Mouse (Mus musculus): ENCODE results near the gene Scap. TPM values are rescaled to one million over a fixed set of nuclear protein-coding genes. Genes with fewer than 3 reads are reported as not detected.

Scap gene
- polyA plus RNA-seq, 1 experiment from 2014 or later = 43.5 TPM

DNA sequence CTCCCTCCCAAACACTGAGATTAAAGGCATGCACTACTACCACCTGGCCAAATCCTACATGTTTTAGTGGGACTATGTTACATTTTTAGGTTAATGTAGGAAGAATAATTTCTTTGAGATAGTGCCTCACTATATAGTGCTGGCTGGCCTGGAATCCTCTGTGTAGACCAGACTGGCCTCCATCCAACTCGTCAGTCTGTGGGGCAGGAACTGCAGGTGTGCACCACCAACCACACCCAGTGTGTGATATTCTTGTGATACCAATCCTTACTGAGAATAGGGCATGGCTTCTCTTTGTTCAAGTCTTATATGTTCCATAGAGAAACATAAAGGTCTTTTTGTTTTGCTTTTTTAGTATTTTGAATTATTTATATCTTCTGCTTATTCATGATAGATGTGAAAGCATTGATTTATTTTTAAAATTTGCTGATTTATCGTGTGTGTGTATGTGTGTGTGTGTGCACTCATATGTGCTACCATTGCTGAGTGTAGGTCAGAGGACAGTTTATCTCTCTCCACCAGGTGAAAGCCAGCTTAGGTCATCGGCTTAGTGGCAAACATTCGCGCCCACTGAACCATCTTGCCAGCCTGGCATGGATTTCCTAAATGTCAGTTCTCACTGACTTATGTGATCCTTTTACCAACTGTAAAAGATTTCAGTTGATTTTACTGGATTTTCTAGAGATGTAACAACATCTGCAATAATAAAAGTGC lies 7.1 kb downstream of the Scap start:
- no peak for ATAC-seq (ENCODE audit: low FRiP score, low read depth)
- no peak overlapping the region for H3K4me3 ChIP-seq
- H3K9ac ChIP-seq = no peak overlapping the region
- no peak overlapping the region for H3K4me2 ChIP-seq (replicated peaks)
- no peaks in the 10 kb centered on the region for H3K27me3 ChIP-seq (replicated peaks)
- no peaks in the 10 kb centered on the region for H3K4me1 ChIP-seq
- no peak overlapping the region for H3K27ac ChIP-seq
- H3K36me3 ChIP-seq = no peaks in the 10 kb centered on the region
- 89% methylated on average over 5 of the region's 5 CpGs for WGBS
- H3K9me3 ChIP-seq = no peaks in the 10 kb centered on the region

DNA sequence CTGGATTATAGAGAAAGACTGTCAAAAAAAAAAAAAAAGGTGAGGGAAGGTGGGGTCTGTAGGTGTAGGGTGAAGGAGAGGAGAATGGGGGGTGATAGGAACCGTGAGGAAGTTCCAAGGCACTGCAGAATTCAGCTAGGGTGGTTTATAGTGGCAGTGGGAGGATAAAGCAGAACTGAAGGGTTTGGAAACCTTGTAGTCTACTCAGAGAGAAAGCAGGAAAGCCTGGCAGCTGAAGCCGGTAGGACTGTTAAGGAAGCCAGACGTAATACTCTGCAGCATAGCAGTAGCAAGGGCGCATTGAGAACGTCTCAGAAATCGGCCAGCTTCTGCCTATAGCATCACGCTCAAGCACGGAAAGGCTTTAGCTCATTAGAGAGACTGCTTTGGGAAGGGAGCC lies 8.9 kb downstream of the Scap start:
- Histone ChIP-seq H3K9me3 (no peaks in the 10 kb centered on the region), H3K27ac (no peak overlapping the region), H3K4me2 (replicated peaks) (no peak overlapping the region), H3K36me3 (no peaks in the 10 kb centered on the region), H3K9ac (no peak overlapping the region), H3K4me1 (no peaks in the 10 kb centered on the region), H3K27me3 (replicated peaks) (no peaks in the 10 kb centered on the region), H3K4me3 (no peak overlapping the region)
- no peak for ATAC-seq (ENCODE audit: low FRiP score, low read depth)
- WGBS = 83% methylated on average over 8 of the region's 8 CpGs

DNA sequence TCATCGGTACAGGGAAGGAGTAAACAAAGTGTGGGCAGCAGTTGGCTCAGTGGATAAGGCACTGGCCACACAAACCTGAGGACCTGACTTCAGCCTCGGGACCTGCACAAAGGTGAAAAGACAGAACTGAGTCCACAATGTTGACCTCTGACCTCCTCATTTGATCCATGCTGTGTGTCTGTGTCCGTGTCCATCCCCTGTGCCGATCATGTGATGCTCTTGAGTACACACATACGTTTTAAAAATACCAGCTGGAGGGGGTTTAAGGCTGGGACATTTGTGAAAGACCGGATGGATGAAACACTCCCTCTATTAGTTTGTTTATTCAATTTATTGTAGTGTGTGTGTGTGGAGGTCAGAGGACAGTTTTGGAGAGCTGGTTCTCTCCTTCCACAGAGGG lies 10.7 kb downstream of the Scap start:
- no peak overlapping the region for H3K27ac ChIP-seq
- H3K36me3 ChIP-seq = no peaks in the 10 kb centered on the region
- H3K9ac ChIP-seq = no peak overlapping the region
- H3K4me3 ChIP-seq = no peak overlapping the region
- H3K9me3 ChIP-seq = no peaks in the 10 kb centered on the region
- no peak for ATAC-seq (ENCODE audit: low FRiP score, low read depth)
- H3K27me3 ChIP-seq (replicated peaks) = no peaks in the 10 kb centered on the region
- H3K4me1 ChIP-seq = no peaks in the 10 kb centered on the region
- no peak overlapping the region for H3K4me2 ChIP-seq (replicated peaks)
- 67% methylated on average over 6 of the region's 6 CpGs for WGBS

DNA sequence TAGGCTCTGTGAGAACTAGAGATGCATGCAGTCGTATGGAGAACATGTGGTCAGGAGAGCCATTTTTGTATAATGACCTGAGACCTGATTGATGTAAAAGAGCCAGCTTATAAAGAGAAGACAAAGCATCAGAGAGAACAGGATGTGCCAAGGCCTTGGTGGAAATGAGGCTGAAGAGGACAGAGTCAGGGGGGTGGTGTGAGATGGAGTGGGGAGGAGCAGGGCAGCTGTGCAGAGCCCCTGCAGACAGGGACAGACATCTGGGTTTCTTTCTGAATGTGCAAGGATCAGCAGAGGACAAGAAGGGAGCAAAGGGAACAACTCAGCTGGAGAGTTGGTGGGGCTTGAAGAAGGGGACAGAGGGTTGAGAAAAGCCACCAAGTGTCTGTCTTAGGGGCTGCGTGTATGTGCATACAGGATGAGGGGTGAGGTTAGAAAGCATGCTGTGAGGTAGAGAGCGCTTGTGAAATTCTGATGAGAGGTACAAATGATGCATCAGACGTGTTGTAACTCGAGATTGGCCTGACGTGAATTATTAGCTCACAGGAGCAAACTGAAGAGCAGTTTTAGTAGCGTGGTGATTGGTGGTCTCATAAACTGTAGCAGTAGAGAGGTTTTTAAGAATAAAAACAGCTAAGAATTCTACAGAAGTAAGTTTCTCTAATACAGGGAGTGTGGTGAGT lies 12.1 kb downstream of the Scap start:
- no peak overlapping the region for H3K9ac ChIP-seq
- 67% methylated on average over 7 of the region's 7 CpGs for WGBS
- no peak overlapping the region for H3K4me2 ChIP-seq (replicated peaks)
- no peak overlapping the region for H3K4me3 ChIP-seq
- H3K36me3 ChIP-seq = no peaks in the 10 kb centered on the region
- H3K4me1 ChIP-seq = no peaks in the 10 kb centered on the region
- no peaks in the 10 kb centered on the region for H3K9me3 ChIP-seq
- ATAC-seq (ENCODE audit: low FRiP score, low read depth) = no peak
- no peak overlapping the region for H3K27ac ChIP-seq
- H3K27me3 ChIP-seq (replicated peaks) = no peaks in the 10 kb centered on the region

DNA sequence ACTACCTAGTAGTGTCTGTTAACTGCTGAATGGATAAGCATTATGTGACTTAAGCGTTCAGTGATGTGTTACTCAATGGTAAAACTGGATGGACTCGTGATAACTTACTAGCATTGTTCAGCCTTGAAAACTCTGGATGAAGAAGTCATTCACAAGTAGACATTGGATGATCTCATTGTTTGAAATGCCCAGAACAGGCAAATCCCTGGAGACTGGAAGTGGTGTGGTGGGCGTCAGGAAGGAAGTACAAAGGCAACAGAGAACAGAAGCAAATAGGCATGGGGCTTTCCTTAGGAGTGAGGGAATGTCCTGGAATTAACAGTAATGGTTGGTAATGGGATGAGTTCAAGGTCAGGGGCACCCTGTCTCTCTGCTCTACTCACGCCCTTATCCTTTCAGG lies 15.8 kb downstream of the Scap start:
- no peak overlapping the region for H3K27ac ChIP-seq
- no peak for ATAC-seq (ENCODE audit: low FRiP score, low read depth)
- no peaks in the 10 kb centered on the region for H3K36me3 ChIP-seq
- H3K9ac ChIP-seq = no peak overlapping the region
- no peak overlapping the region for H3K4me3 ChIP-seq
- WGBS = 76% methylated on average over 4 of the region's 4 CpGs
- H3K4me2 ChIP-seq (replicated peaks) = no peak overlapping the region
- no peaks in the 10 kb centered on the region for H3K9me3 ChIP-seq
- no peaks in the 10 kb centered on the region for H3K4me1 ChIP-seq
- H3K27me3 ChIP-seq (replicated peaks) = no peaks in the 10 kb centered on the region

DNA sequence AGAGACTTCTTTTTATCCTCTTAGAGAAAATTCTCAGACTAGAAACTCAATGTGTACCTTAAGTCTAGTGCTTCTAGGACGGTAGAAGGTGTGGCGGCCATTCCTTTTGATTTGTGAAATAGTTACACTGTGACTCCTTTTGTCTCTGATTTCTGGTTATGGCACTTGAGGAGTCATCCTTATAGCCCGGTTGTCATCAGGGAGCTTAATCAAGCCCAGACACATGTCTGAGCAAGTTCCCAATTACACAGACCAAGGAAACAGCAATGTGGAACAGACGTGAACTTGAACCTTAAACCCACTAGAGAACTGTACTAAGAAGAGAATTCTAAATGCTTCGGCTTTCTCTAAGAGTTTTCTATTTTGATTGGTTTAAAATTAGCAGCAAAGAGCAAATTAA lies 17.1 kb downstream of the Scap start:
- H3K9me3 ChIP-seq = no peaks in the 10 kb centered on the region
- H3K9ac ChIP-seq = no peak overlapping the region
- no peaks in the 10 kb centered on the region for H3K36me3 ChIP-seq
- no peak for ATAC-seq (ENCODE audit: low FRiP score, low read depth)
- H3K4me1 ChIP-seq = no peaks in the 10 kb centered on the region
- no peak overlapping the region for H3K4me2 ChIP-seq (replicated peaks)
- 94% methylated on average over 5 of the region's 5 CpGs for WGBS
- H3K27ac ChIP-seq = no peak overlapping the region
- H3K27me3 ChIP-seq (replicated peaks) = no peaks in the 10 kb centered on the region
- no peak overlapping the region for H3K4me3 ChIP-seq

DNA sequence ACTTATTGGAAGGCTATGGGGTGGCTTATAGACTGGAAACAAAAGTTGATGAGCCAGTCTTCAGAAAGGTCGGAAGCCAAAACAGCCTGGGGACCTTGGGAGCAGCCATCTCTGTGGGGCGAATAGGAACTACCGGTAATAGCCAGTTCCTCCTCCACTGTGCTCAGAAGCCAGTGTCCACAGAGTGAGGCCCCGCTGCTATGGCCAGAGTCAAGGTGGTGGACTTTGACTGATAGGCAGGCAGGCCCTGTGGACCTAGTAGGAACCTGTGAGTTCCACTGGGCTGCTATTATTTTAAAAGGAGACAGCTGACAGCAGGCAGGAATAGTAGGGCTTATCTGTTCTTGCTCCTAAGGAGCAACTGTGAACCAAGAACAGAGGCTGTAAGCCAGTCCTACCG lies 17.5 kb downstream of the Scap start:
- 90% methylated on average over 5 of the region's 5 CpGs for WGBS
- no peaks in the 10 kb centered on the region for H3K9me3 ChIP-seq
- ATAC-seq (ENCODE audit: low FRiP score, low read depth) = no peak

DNA sequence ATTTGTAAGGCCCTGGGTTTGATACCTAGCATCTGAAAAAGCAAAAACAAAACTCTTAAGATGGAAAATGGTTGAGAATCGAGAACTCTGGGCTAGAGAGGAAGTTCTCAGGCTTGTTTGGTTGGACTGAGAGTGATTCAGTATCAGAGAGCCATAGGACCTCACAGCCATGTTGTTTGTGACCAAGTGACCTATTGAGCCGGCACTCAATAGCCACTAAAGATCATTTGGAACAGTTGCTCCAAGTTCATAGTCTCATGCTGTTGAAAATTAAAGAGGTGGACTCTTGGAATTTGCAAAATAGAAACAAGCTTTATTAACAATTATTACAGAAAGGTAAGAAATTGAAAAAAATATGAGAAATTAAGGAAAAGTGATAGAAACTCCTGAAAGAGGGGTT lies 18.3 kb downstream of the Scap start:
- no peak for ATAC-seq (ENCODE audit: low FRiP score, low read depth)
- 90% methylated on average over 2 of the region's 2 CpGs for WGBS

More for the DNA sequence above, 17.5 kb downstream of the Scap start:
- Histone ChIP-seq H3K9ac (no peak overlapping the region), H3K4me3 (no peak overlapping the region), H3K4me2 (replicated peaks) (no peak overlapping the region), H3K27me3 (replicated peaks) (no peaks in the 10 kb centered on the region), H3K4me1 (no peaks in the 10 kb centered on the region), H3K36me3 (no peaks in the 10 kb centered on the region), H3K27ac (no peak overlapping the region)

DNA sequence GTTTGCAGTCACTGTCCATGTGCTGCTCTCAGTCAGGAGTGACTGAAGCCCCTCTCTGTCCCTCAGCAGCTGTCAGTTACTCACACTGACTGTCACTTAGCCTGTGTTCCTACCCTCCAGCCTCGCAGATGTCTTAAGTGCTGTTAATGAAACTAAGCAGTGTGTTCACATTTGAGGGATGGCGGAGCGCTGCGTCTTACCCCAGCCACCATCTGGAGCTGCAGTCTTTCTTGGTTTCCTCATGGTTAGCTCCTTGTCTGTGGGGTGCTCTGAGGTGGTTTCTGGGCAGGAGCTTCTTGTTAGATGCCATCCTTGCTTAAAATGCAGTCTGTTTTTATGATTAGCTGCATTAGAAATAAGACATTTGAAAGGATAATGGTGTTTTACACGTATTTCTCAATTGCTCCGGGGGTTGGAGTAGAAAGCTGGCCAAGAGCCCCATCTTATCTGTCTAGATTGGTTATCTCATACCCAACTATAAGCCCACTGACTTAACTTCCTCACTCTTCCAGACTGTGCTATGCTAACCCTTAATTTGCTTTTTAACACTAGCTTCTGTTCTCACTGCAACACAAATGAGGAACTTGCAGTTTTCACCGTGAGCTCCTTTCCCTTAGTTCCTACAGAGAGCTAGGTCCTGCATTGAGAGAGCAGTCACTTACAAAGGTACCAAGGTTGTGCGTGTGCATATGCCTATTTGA lies 19.0 kb downstream of the Scap start:
- H3K9me3 ChIP-seq = no peaks in the 10 kb centered on the region
- no peak overlapping the region for H3K4me2 ChIP-seq (replicated peaks)
- 88% methylated on average over 8 of the region's 8 CpGs for WGBS
- 0 out of 2 replicates have a peak, but pooled peaks cover 4% of the 10 kb centered on the region for H3K36me3 ChIP-seq
- ATAC-seq (ENCODE audit: low FRiP score, low read depth) = no peak
- no peak overlapping the region for H3K4me3 ChIP-seq
- no peaks in the 10 kb centered on the region for H3K4me1 ChIP-seq
- H3K27ac ChIP-seq = no peak overlapping the region
- H3K9ac ChIP-seq = no peak overlapping the region
- H3K27me3 ChIP-seq (replicated peaks) = no peaks in the 10 kb centered on the region

More for the DNA sequence above, 18.3 kb downstream of the Scap start:
- H3K9me3 ChIP-seq = no peaks in the 10 kb centered on the region
- no peak overlapping the region for H3K4me3 ChIP-seq
- no peak overlapping the region for H3K4me2 ChIP-seq (replicated peaks)
- no peak overlapping the region for H3K27ac ChIP-seq
- H3K27me3 ChIP-seq (replicated peaks) = no peaks in the 10 kb centered on the region
- H3K36me3 ChIP-seq = 0 out of 2 replicates have a peak, but pooled peaks cover 3% of the 10 kb centered on the region
- H3K4me1 ChIP-seq = no peaks in the 10 kb centered on the region
- H3K9ac ChIP-seq = no peak overlapping the region

DNA sequence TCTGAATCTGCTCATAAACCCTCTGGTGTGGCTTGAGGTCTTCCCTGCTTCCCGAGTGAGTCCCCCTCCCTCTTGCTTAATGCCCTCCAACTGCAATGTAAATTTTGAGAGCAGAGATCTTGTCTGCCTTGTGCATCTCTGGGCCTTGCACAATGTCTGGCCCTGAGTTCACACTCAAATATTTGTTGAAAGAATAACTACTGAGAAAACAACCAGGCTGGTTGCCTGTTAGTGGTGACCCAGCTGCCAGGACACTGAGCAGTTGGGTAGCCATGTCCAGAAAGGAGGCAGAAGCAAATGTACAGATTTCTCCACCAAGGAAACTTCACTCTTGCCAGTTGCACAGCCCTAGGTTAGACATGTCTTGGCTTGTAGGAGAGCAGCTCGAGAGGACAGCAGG lies 25.3 kb downstream of the Scap start:
- no peak for ATAC-seq (ENCODE audit: low FRiP score, low read depth)
- Histone ChIP-seq H3K4me2 (replicated peaks) (no peak overlapping the region), H3K4me1 (no peaks in the 10 kb centered on the region), H3K9ac (no peak overlapping the region), H3K27ac (no peak overlapping the region), H3K9me3 (no peaks in the 10 kb centered on the region), H3K27me3 (replicated peaks) (no peaks in the 10 kb centered on the region), H3K4me3 (no peak overlapping the region), H3K36me3 (peaks cover 15% of the 10 kb centered on the region)
- WGBS = 92% methylated on average over 2 of the region's 2 CpGs

DNA sequence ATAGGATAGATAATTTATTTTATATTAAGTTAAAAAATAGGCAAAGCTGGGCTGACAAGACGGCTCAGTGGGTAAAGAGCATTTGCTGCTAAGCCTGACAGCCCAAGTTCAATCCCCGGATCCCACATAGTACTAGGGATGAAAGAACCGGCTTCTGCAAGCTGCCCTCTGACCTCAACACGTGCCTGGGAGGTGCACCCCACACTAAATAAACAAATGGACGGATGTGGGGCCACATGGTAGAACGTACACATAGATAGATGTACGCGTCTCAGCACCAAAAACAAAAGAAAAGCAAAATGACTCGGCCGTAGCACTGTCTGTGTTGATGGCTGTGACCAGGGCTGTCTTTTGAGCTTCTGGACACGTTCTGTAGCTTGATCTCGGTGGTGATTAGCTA lies 28.2 kb downstream of the Scap start:
- Histone ChIP-seq H3K9me3 (no peaks in the 10 kb centered on the region), H3K4me2 (replicated peaks) (no peak overlapping the region), H3K4me1 (no peaks in the 10 kb centered on the region), H3K36me3 (peaks cover 19% of the 10 kb centered on the region), H3K27ac (no peak overlapping the region), H3K9ac (no peak overlapping the region), H3K27me3 (replicated peaks) (no peaks in the 10 kb centered on the region), H3K4me3 (no peak overlapping the region)
- no peak for ATAC-seq (ENCODE audit: low FRiP score, low read depth)
- 80% methylated on average over 12 of the region's 12 CpGs for WGBS

DNA sequence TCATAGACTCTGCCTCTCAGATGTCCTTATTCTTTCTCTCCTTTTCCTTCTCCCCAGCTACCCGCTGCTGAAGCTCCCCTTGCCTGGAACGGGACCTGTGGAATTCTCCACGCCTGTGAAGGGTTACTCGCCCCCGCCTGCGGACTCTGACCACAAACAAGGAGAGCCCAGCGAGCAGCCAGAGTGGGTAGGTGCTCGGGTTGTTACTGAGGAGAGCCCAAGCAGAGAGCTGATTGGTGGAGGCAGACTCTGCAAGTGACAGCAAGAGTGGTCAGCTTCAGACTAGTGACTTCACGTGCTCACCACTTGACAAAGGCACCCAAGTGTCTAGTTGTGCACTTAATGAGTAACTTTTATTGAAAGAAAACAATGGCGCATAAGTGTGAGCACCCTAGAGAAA lies 29.2 kb downstream of the Scap start:
- no peak overlapping the region for H3K9ac ChIP-seq
- WGBS = 82% methylated on average over 10 of the region's 10 CpGs
- H3K9me3 ChIP-seq = no peaks in the 10 kb centered on the region
- H3K36me3 ChIP-seq = peaks cover 18% of the 10 kb centered on the region
- H3K4me1 ChIP-seq = no peaks in the 10 kb centered on the region
- no peak overlapping the region for H3K4me2 ChIP-seq (replicated peaks)
- H3K27me3 ChIP-seq (replicated peaks) = no peaks in the 10 kb centered on the region
- ATAC-seq (ENCODE audit: low FRiP score, low read depth) = no peak
- no peak overlapping the region for H3K27ac ChIP-seq
- H3K4me3 ChIP-seq = no peak overlapping the region

All from neural tube, embryonic 12.5 days (tissue).